Mouse (Mus musculus) olfactory bulb, adult 2 months (tissue): ENCODE results near the gene Prkar2b.

Experiments
- CTCF ChIP-seq: fragments of 200-500 bp; IDR thresholded peaks from 2 replicates; pipeline ENCODE4 v1.5.1; 2012; ENCODE audit warnings: low read depth, mild to moderate bottlenecking, low read length, moderate library complexity; ENCODE audit not compliant: insufficient read depth
- POLR2A ChIP-seq: fragments of 200-500 bp; IDR thresholded peaks from 2 replicates; pipeline ENCODE4 v1.6.1; 2012; ENCODE audit warnings: mild to moderate bottlenecking, low read depth, low read length, moderate library complexity; ENCODE audit not compliant: insufficient read depth

GRCm38 (mm10) chr12:31998706-31999105, 62.4 kb downstream of the Prkar2b start:
- TF ChIP-seq CTCF: no peak
- TF ChIP-seq POLR2A: no peak
